Mouse (Mus musculus) thymus, adult 2 months (tissue): Measurements from ENCODE around the gene Nhlrc2. TPM values are rescaled to one million over a fixed set of nuclear protein-coding genes. Genes with fewer than 3 reads are reported as not detected.

Source experiments
- DNase-seq: peaks from one replicate; pipeline ENCODE4 v3.0.0; 2021
- H3K27ac ChIP-seq: fragments of 200-500 bp; 2 replicates; pipeline ENCODE4 v1.5.1; 2012; ENCODE audit warnings: low read length, control low read depth; ENCODE audit not compliant: control insufficient read depth, insufficient read depth
- H3K27me3 ChIP-seq: fragments of 200-500 bp; 2 replicates; pipeline ENCODE4 v1.6.1; 2012; ENCODE audit warnings: mild to moderate bottlenecking, low read length, moderate library complexity, mixed read lengths; ENCODE audit not compliant: control insufficient read depth, insufficient read depth
- H3K36me3 ChIP-seq: fragments of 200-500 bp; 2 replicates; pipeline ENCODE4 v1.6.1; 2012; ENCODE audit warnings: mild to moderate bottlenecking, low read length, moderate library complexity; ENCODE audit not compliant: control insufficient read depth, insufficient read depth
- H3K4me1 ChIP-seq: fragments of 200-500 bp; replicated peaks from 2 replicates; pipeline ENCODE4 v1.6.1; 2012; ENCODE audit warnings: low read length; ENCODE audit not compliant: control insufficient read depth, insufficient read depth
- H3K4me3 ChIP-seq: fragments of 200-500 bp; 2 replicates; pipeline ENCODE4 v1.5.1; 2012; ENCODE audit warnings: mild to moderate bottlenecking, low read length, control low read depth, moderate library complexity; ENCODE audit not compliant: control insufficient read depth, insufficient read depth
- CTCF ChIP-seq: fragments of 200-500 bp; IDR thresholded peaks from 2 replicates; pipeline ENCODE4 v1.5.1; 2012; ENCODE audit warnings: mild to moderate bottlenecking, control low read depth, low read length, moderate library complexity, borderline replicate concordance; ENCODE audit not compliant: control insufficient read depth, poor library complexity, insufficient read depth; ENCODE audit errors: extremely low read depth
- POLR2A ChIP-seq: fragments of 200-500 bp; IDR thresholded peaks from 2 replicates; pipeline ENCODE4 v1.6.1; 2012; ENCODE audit warnings: mild to moderate bottlenecking, low read length, control low read depth, moderate library complexity; ENCODE audit not compliant: control insufficient read depth, poor library complexity, insufficient read depth; ENCODE audit errors: extremely low read depth
- WGBS: fragments of 180-500 bp; shearing (Covaris S2); methylation state at CpG from one replicate; pipeline ENCODE4 v1.1.7; 2018; 5-methylcytosine and 5-hydroxymethylcytosine counted together
- polyA plus RNA-seq: library from polyadenylated mRNA; depleted of rRNA; stranded (reverse); fragments of >200 nt; gene quantifications from 2 replicates; pipeline ENCODE4 v1.2.3, GENCODE M21; 2012

Gene Nhlrc2
- polyA plus RNA-seq, 1 experiment = 12.6 TPM

DNA sequence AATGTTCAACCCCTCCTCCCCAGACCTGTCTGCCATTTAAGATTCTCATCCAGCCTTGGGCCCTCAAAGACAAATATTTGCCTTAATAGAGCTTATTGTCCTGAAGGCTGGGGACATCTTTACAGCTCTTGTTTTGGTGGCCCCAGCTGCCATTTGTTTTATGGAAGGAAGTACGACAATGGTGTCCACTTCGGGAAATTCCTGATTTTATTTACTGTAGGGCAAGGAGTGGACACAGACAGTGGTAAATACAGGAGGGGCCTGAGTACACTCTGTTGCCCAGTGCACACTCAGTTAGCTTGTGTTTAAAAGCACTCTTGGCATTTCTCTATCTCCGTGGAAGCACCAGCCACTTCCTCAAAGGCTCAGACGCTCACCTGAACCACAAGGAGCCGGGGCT lies 66.1 kb downstream of the Nhlrc2 start:
- TF ChIP-seq POLR2A (no peak), CTCF (no peak)
- WGBS = 69% methylated on average over 5 of the region's 5 CpGs
- H3K27ac ChIP-seq = no peak overlapping the region
- no peaks in the 10 kb centered on the region; the same call in 1 of the 2 replicates for H3K27me3 ChIP-seq
- H3K36me3 ChIP-seq = no peaks in the 10 kb centered on the region
- no peak overlapping the region for H3K4me3 ChIP-seq
- no peaks in the 10 kb centered on the region for H3K4me1 ChIP-seq
- DNase-seq = no peak

DNA sequence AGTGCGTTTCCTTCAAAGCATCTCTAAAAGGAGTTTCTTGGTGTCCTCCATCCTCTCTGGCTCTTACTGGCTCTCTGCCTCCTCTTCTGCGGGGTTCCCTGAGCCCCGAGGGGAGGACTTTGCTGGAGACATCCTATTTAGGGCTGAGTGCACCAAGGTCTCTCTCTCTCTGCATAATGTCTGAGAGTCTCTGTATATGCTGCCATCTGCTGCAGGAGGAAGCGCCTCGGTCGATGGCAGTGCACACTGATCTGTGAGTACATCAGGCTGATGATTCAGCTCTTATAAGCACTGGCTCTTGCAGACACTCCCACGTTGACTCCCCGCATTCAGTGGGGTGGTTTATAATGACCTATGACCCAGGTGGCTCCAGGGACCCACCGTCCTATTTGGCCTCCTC lies 70.8 kb downstream of the Nhlrc2 start:
- Histone ChIP-seq H3K27ac (no peak overlapping the region), H3K36me3 (no peaks in the 10 kb centered on the region), H3K4me1 (no peaks in the 10 kb centered on the region), H3K4me3 (no peak overlapping the region), H3K27me3 (no peaks in the 10 kb centered on the region)
- 73% methylated on average over 9 of the region's 9 CpGs for WGBS
- TF ChIP-seq POLR2A (no peak), CTCF (no peak)
- no peak for DNase-seq

DNA sequence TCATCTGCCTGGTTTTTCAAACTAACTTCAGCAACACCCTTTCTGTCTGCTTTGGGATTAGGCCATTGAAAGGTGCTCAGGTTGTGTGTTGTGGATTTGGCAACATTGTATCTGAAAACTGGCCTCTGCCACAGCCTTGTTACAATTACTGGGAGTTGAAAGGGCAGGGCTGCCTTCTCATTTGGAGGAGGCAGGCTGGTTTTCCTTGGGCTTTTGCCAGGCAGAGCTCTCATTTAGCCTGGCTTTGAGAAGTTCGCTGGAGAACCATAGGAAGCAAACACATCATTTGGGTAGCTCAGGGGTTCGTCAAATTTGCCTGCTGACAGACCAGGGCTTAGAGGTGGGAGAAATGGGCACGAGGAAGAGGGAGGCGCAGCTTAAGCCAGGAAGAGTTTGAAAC lies 71.5 kb downstream of the Nhlrc2 start:
- WGBS = 88% methylated on average over 4 of the region's 4 CpGs
- TF ChIP-seq CTCF (no peak), POLR2A (no peak)
- Histone ChIP-seq H3K36me3 (no peaks in the 10 kb centered on the region), H3K27me3 (no peaks in the 10 kb centered on the region), H3K4me3 (no peak overlapping the region), H3K27ac (no peak overlapping the region), H3K4me1 (no peaks in the 10 kb centered on the region)
- no peak for DNase-seq

DNA sequence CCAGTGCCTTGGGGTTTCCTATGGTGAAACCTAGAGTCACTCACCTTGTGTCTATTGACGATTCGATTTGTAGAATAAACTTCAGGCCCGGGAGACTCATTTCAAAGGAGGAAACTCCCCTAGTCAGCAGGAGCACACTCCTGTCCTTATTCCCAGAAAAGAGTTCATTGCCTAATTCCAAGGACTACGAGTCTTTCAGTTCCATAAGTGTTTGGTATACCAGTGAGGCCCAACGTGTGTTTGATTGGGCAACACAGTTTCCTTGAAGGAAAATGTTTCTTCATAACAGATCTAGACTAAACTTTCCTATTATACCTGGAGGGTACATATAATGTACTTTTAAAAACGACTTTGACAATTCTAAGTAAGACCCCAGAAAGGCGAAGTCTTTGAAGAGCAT lies 73.8 kb downstream of the Nhlrc2 start:
- TF ChIP-seq CTCF (no peak), POLR2A (no peak)
- no peak overlapping the region for H3K4me3 ChIP-seq
- 93% methylated on average over 7 of the region's 7 CpGs for WGBS

DNA sequence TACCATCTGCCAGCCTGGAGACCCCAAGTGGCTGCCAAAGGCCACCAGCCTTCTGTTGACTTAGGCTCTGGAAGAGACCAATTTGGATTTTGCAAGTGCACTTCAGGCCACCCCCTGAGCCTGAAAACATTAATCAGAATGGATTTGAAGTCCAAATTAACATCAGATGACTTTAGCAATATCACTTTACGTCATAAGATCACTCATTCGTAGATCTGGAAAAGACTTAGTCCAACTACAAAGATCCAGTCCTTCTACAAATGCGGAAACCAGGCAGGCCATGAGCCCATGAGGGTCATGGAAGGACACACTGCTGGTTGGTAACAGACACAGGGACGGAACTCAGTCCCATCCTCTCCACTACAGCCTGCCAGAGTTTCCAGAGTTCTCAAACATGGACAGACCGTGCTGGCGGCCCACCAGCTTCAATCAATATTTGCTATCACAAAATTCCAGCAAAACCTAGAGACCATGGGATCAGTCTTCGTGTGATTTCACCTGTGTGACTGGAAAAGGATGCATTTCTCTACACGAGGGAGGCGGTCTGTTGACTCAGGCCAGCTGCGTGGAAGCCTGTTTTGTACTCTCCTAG lies 79.9 kb downstream of the Nhlrc2 start:
- Histone ChIP-seq H3K4me1 (no peaks in the 10 kb centered on the region), H3K4me3 (no peak overlapping the region), H3K36me3 (no peaks in the 10 kb centered on the region), H3K27me3 (no peaks in the 10 kb centered on the region; the same call in 1 of the 2 replicates), H3K27ac (no peak overlapping the region)
- TF ChIP-seq POLR2A (no peak), CTCF (no peak)
- DNase-seq = no peak
- 94% methylated on average over 10 of the region's 10 CpGs for WGBS

More for the DNA sequence above, 73.8 kb downstream of the Nhlrc2 start:
- no peaks in the 10 kb centered on the region for H3K36me3 ChIP-seq
- H3K27ac ChIP-seq = no peak overlapping the region
- DNase-seq = no peak
- no peaks in the 10 kb centered on the region for H3K4me1 ChIP-seq
- no peaks in the 10 kb centered on the region for H3K27me3 ChIP-seq

DNA sequence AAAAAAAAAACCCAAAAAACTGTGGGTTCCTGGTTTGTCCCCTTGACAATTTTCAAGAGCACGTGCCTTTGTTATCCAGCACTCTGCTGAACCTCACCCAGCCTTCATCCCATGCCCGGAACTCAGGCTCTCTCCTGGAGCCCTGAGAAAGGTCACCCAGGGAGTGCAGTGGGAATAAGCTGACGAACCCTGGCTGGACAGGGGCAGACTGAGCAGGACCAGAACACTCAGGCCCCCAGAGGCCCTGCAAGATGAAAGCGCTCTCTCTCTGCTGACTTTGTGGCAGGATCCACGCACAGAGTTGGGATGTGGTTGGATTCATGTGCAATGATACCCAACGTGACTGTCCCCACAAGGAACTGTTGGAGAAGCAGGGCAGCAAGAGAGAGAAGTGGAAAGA lies 81.6 kb downstream of the Nhlrc2 start:
- DNase-seq = no peak
- Histone ChIP-seq H3K27ac (no peak overlapping the region), H3K4me3 (no peak overlapping the region), H3K36me3 (no peaks in the 10 kb centered on the region), H3K27me3 (no peaks in the 10 kb centered on the region; the same call in 1 of the 2 replicates), H3K4me1 (no peaks in the 10 kb centered on the region)
- TF ChIP-seq CTCF (no peak), POLR2A (no peak)
- WGBS = 83% methylated on average over 6 of the region's 6 CpGs

DNA sequence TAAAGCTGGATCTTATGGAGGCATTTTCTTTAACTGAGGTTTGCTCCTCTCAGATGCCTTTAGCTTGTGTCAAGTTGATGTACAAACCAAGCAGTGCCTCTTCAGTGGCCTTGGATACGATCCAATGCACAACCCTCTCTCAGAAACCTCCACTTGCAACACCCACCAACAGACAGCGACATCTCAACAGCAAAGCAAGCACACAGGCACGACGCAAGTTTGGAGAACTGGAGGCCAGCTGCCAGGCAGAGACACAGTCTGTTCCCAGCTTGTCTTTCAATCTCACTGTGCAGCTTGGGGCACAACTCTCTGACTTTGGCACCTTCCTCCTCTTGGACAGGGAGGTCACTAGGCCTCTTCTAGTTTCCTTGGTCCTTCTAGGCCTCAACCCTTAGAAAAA lies 83.0 kb downstream of the Nhlrc2 start:
- no peaks in the 10 kb centered on the region for H3K4me1 ChIP-seq
- DNase-seq = no peak
- WGBS = 90% methylated on average over 4 of the region's 4 CpGs
- H3K4me3 ChIP-seq = no peak overlapping the region
- H3K27ac ChIP-seq = no peak overlapping the region
- no peak for TF ChIP-seq POLR2A
- TF ChIP-seq CTCF = no peak
- H3K27me3 ChIP-seq = no peaks in the 10 kb centered on the region; the same call in 1 of the 2 replicates
- no peaks in the 10 kb centered on the region for H3K36me3 ChIP-seq
